Mouse (Mus musculus) central nervous system, embryonic 18 days (tissue): ENCODE results near the gene Il12rb2. TPM values are rescaled to one million over a fixed set of nuclear protein-coding genes. Genes with fewer than 3 reads are reported as not detected.

Source experiments
- polyA plus RNA-seq: library from polyadenylated mRNA; depleted of rRNA; stranded (reverse); fragments of >200 nt; gene quantifications from 2 replicates; pipeline ENCODE4 v1.2.3, GENCODE M21; 2012; rRNA removed

The Il12rb2 gene
- polyA plus RNA-seq, result 0.19 and 0.27 TPM in 2 replicates

GRCm38 (mm10) chr6:67375982-67376391, at the start of gene Il12rb2:
TSS of gene Il12rb2 (minus strand) at chr6:67376188.

Other genes starting within 250 kb of the Il12rb2 start
- gene Serbp1, start 138.0 kb downstream of the Il12rb2 start, polyA plus RNA-seq, result 315 and 349 TPM in 2 replicates
- 0.03 TPM in 2 replicates for gene Il23r, start 115.7 kb upstream of the Il12rb2 start, polyA plus RNA-seq
- gene Tacstd2, start 159.6 kb upstream of the Il12rb2 start, polyA plus RNA-seq, result 1.8 and 3.6 TPM in 2 replicates